Mouse (Mus musculus) kidney, adult 8-10 months (tissue): ENCODE results near the gene March10.

ENCODE experiments used
- DNase-seq, 2 experiments: peaks; one replicate each; pipeline ENCODE4 v3.0.0; 2022

The March10 gene

GRCm38 (mm10) chr11:105464430-105464967 lies 8.0 kb upstream of the March10 start:
- no peak for DNase-seq

GRCm38 (mm10) chr11:105459900-105460299 lies 3.4 kb upstream of the March10 start:
- peak; percentile 15 to 17 for DNase-seq

- no peak for DNase-seq
These were observed 506 bp upstream of the March10 start for GRCm38 (mm10) chr11:105457041-105457440.

GRCm38 (mm10) chr11:105455118-105455517 lies 1.4 kb downstream of the March10 start:
- DNase-seq, result no peak

- DNase-seq, result no peak
These were observed 3.5 kb downstream of the March10 start for GRCm38 (mm10) chr11:105453084-105453483.

GRCm38 (mm10) chr11:105452504-105452903 lies 4.0 kb downstream of the March10 start:
- DNase-seq, result no peak

- DNase-seq, result no peak
These were observed 4.9 kb downstream of the March10 start for GRCm38 (mm10) chr11:105451553-105452135.

- DNase-seq, result no peak
These were observed 6.8 kb downstream of the March10 start for GRCm38 (mm10) chr11:105449581-105450315.

- no peak for DNase-seq
These were observed 8.9 kb downstream of the March10 start for GRCm38 (mm10) chr11:105447661-105448060.

GRCm38 (mm10) chr11:105446221-105446620 lies 10.3 kb downstream of the March10 start:
- DNase-seq, result peak in 1 of 2 experiments; percentile 26

- DNase-seq, result no peak
These were observed 10.8 kb downstream of the March10 start for GRCm38 (mm10) chr11:105445741-105446140.

- no peak for DNase-seq
These were observed 11.6 kb downstream of the March10 start for GRCm38 (mm10) chr11:105444929-105445328.

- DNase-seq, result no peak
These were observed 13.0 kb downstream of the March10 start for GRCm38 (mm10) chr11:105443505-105443904.

- DNase-seq, result no peak
These were observed 16.7 kb downstream of the March10 start for GRCm38 (mm10) chr11:105439796-105440195.

- DNase-seq, result no peak
These were observed 17.6 kb downstream of the March10 start for GRCm38 (mm10) chr11:105438907-105439306.

GRCm38 (mm10) chr11:105426441-105426840 lies 30.1 kb downstream of the March10 start:
- no peak for DNase-seq

- DNase-seq, result no peak
These were observed 31.9 kb downstream of the March10 start for GRCm38 (mm10) chr11:105424643-105425042.

GRCm38 (mm10) chr11:105420671-105421450 lies 35.7 kb downstream of the March10 start:
- peak; percentile 23 to 24 for DNase-seq

GRCm38 (mm10) chr11:105419946-105420345 lies 36.6 kb downstream of the March10 start:
- no peak for DNase-seq

GRCm38 (mm10) chr11:105414009-105414408 lies 42.5 kb downstream of the March10 start:
- DNase-seq, result no peak

- DNase-seq, result no peak
These were observed 47.1 kb downstream of the March10 start for GRCm38 (mm10) chr11:105409408-105409807.

GRCm38 (mm10) chr11:105407846-105408441 lies 48.6 kb downstream of the March10 start:
- peak; percentile 44 to 52 for DNase-seq

- no peak for DNase-seq
These were observed 54.2 kb downstream of the March10 start for GRCm38 (mm10) chr11:105402355-105402754.
